In genomic region chr11:31672170-31672563, GRCm38 (mm10) we compare ENCODE assay signal across 9 mouse cellular contexts. TPM values are rescaled to one million over a fixed set of nuclear protein-coding genes. Genes with fewer than 3 reads are reported as not detected.
A peak's percentile ranks its signal among the peaks of the same experiment; 100 is the strongest.
DNase-seq lines count a peak whose midpoint lies in the region; ATAC-seq and TF ChIP-seq lines count a peak whose summit lies in the region.
"Had no signal": no experiment of that assay in that cellular context is flagged by ENCODE, and none has a peak within 500 bp of the region (broad histone marks: within the 10 kb centered on the region; RNA-seq: fewer than 3 reads in every experiment).

No protein-coding gene starts in this region.

- H3K9me3 ChIP-seq in heart, embryonic 15.5 days (replicated peaks) = no peaks in the 10 kb centered on the region
- H3K9me3 ChIP-seq in MEL (replicated peaks; ENCODE audit: insufficient read depth, low read length) = no peaks in the 10 kb centered on the region
- H3K9me3 ChIP-seq in heart, postnatal 0 days (replicated peaks; ENCODE audit: control insufficient read depth, low read length) = no peaks in the 10 kb centered on the region

- no peak for DNase-seq in heart, adult 9 months (ENCODE audit: low spot score in 2 of 2)
- no peak for DNase-seq in MEL (ENCODE audit: low read depth, low spot score)
- DNase-seq in heart, postnatal 0 days (ENCODE audit: low spot score) = no peak
- DNase-seq in adrenal gland, adult 2 months = no peak
- no peak for DNase-seq in gastrocnemius, postnatal 14 days
- DNase-seq in thymus, postnatal 0 days (ENCODE audit: low spot score) = no peak

- TF ChIP-seq EP300 in MEL (IDR thresholded peaks at IDR 0.05; ENCODE audit: low read depth in 1 of 2, low read length in 2 of 2) = no peak
- no peak for TF ChIP-seq EP300 in heart, postnatal 0 days (IDR thresholded peaks at IDR 0.05; ENCODE audit: low read depth)

- no peak overlapping the region for H3K27ac ChIP-seq in heart, embryonic 15.5 days
- H3K27ac ChIP-seq in MEL (ENCODE audit: control insufficient read depth, low read depth, low read length) (no peak overlapping the region), macrophage (peak overlapping the region; percentile 33)
- H3K27ac ChIP-seq in heart, postnatal 0 days (ENCODE audit: low read depth) = 0 out of 2 replicates have a peak overlapping the region, but pooled peaks have one; percentile 15

- H3K4me2 ChIP-seq in heart, embryonic 15.5 days = peak overlapping the region; percentile 78
- peak overlapping the region; percentile 70 for H3K4me2 ChIP-seq in heart, postnatal 0 days (ENCODE audit: low read depth, low read length)

- intact Hi-C loops in gastrocnemius, postnatal 14 days (cut with DNase I; ENCODE audit: low total_unique reads) = no loop called here

- H3K79me2 ChIP-seq in MEL (ENCODE audit: control insufficient read depth, insufficient read depth, low read length, poor library complexity) (peaks cover 4% of the 10 kb centered on the region), macrophage (ENCODE audit: inconsistent target) (peaks cover 19% of the 10 kb centered on the region; the same call in 1 of the 2 replicates)

- TF ChIP-seq RAD21 in MEL (IDR thresholded peaks at IDR 0.05; ENCODE audit: low read depth, low read length) = no peak

- peaks cover 18% of the 10 kb centered on the region for H3K36me3 ChIP-seq in heart, embryonic 15.5 days
- H3K36me3 ChIP-seq in MEL (ENCODE audit: control insufficient read depth in 1 of 2, insufficient read depth in 2 of 2, low read length in 2 of 2) = peaks cover 0 to 12% of the 10 kb centered on the region in 2 experiments; a peak in 2 of 4 replicates
- peaks cover 18% of the 10 kb centered on the region for H3K36me3 ChIP-seq in heart, postnatal 0 days (replicated peaks; ENCODE audit: control insufficient read depth, insufficient read depth, low read length)
- peaks cover 11% of the 10 kb centered on the region; the same call in 1 of the 2 replicates for H3K36me3 ChIP-seq in macrophage (ENCODE audit: inconsistent target)

- H3K4me3 ChIP-seq in heart, embryonic 15.5 days = peak overlapping the region; percentile 98
- peak overlapping the region; percentile 64 to 91 for H3K4me3 ChIP-seq in MEL (ENCODE audit: control insufficient read depth in 1 of 2, insufficient read depth in 1 of 2, low read depth in 2 of 2, low read length in 2 of 2)
- peak overlapping the region; percentile 82 for H3K4me3 ChIP-seq in heart, postnatal 0 days (ENCODE audit: low read depth, low read length)
- H3K4me3 ChIP-seq in macrophage (ENCODE audit: inconsistent target) = peak overlapping the region; percentile 81

- 0 out of 4 replicates have a peak, but pooled peaks of 1 of the 2 experiments have one; percentile 7 for TF ChIP-seq POLR2A in MEL (IDR thresholded peaks at IDR 0.05; ENCODE audit: control insufficient read depth in 1 of 2, insufficient read depth in 1 of 2, low read depth in 1 of 2, low read length in 2 of 2, poor library complexity in 1 of 2)

- H3K27me3 ChIP-seq in heart, embryonic 15.5 days = no peaks in the 10 kb centered on the region
- H3K27me3 ChIP-seq in MEL (ENCODE audit: control insufficient read depth in 1 of 2, insufficient read depth in 2 of 2, low read length in 2 of 2) = no peaks in the 10 kb centered on the region
- H3K27me3 ChIP-seq in heart, postnatal 0 days (ENCODE audit: control insufficient read depth, insufficient read depth, low read length) = no peaks in the 10 kb centered on the region
- H3K27me3 ChIP-seq: Patski had no signal

- H3K9ac ChIP-seq in heart, embryonic 15.5 days = peak overlapping the region; percentile 65
- peak overlapping the region; percentile 64 for H3K9ac ChIP-seq in MEL (ENCODE audit: control insufficient read depth, low read depth, low read length, poor library complexity, severe bottlenecking)
- H3K9ac ChIP-seq in heart, postnatal 0 days (replicated peaks; ENCODE audit: low read depth, low read length) = peak overlapping the region; percentile 80

- no peak for TF ChIP-seq CTCF in MEL (IDR thresholded peaks at IDR 0.05 in 2 of 3, conservative IDR thresholded peaks at IDR 0.05 in 1 of 3; ENCODE audit: control insufficient read depth in 1 of 3, insufficient read depth in 1 of 3, low read depth in 2 of 3, low read length in 3 of 3, poor library complexity in 1 of 3, severe bottlenecking in 1 of 3)
- TF ChIP-seq CTCF in heart, postnatal 0 days (IDR thresholded peaks at IDR 0.05; ENCODE audit: low read depth) = no peak

- 10% methylated on average over 9 of the region's 9 CpGs for WGBS in heart, embryonic 15.5 days
- WGBS in heart, postnatal 0 days = 12% methylated on average over 9 of the region's 9 CpGs
- WGBS in macrophage (ENCODE audit: missing documents) = 15% methylated on average over 9 of the region's 9 CpGs

- no peak for ATAC-seq in heart, embryonic 15.5 days (replicated peaks; ENCODE audit: insufficient number of reproducible peaks, insufficient read depth, low FRiP score, low read depth)
- ATAC-seq in heart, postnatal 0 days (ENCODE audit: insufficient read depth, low read depth) = no peak

- H3K4me1 ChIP-seq in heart, embryonic 15.5 days (replicated peaks) = peaks cover 17% of the 10 kb centered on the region
- no peaks in the 10 kb centered on the region for H3K4me1 ChIP-seq in MEL (ENCODE audit: control insufficient read depth in 1 of 2, insufficient read depth in 2 of 2, low read length in 2 of 2)
- H3K4me1 ChIP-seq in heart, postnatal 0 days (ENCODE audit: control insufficient read depth, insufficient read depth) = 0 out of 2 replicates have a peak, but pooled peaks cover 8% of the 10 kb centered on the region

TF ChIP-seq in MEL, 35 proteins besides CTCF, POLR2A, EP300 and RAD21:
- TF ChIP-seq USF1 (IDR thresholded peaks at IDR 0.05; ENCODE audit: low read depth, low read length) (0 out of 2 replicates have a peak, but pooled peaks have one; percentile 0), TBP (IDR thresholded peaks at IDR 0.05; ENCODE audit: low read depth, low read length) (peak; percentile 4; the same call in 1 of the 2 replicates), HCFC1 (IDR thresholded peaks at IDR 0.05; ENCODE audit: low read depth, low read length) (no peak)

RNA-seq across cellular contexts. Expression of gene Bod1, which starts 0.5 kb away (rescaled TPM):
- 65.0 and 74.7 TPM in 2 replicates for polyA plus RNA-seq in heart, embryonic 15.5 days (2015; fragmentation: Nextera tagmentation; extraction: Ambion mirVana)
- total RNA-seq in MEL (2012; rRNA removed) = 39.6 and 47.3 TPM in 2 replicates
- polyA plus RNA-seq in MEL (2012; ENCODE audit: insufficient read depth in 1 of 2, insufficient read length in 2 of 2, low read depth in 1 of 2, low replicate concordance in 2 of 2, missing spikeins in 1 of 2) (10 to 100 TPM in 1 of 2 experiments, not detected in 1; 40.0 TPM), macrophage (2018) (11.2 to 13.7 TPM (median 13.6 TPM) in 3 replicates)
- 77.1 and 96.1 TPM in 2 replicates for total RNA-seq in heart, postnatal 0 days (2014; rRNA removed; ENCODE audit: low replicate concordance)
- polyA plus RNA-seq in heart, postnatal 0 days (2015; fragmentation: Nextera tagmentation; extraction: Ambion mirVana) = 65.6 and 69.9 TPM in 2 replicates
- 10 to 100 TPM in 8 of 26 experiments, 1 to 10 TPM in 18; 1.7 to 17.7 (median 8.8) TPM for total RNA-seq in macrophage (2018; cell fraction: chromatin; rRNA removed)
- 10 to 100 TPM in 17 of 26 experiments, 1 to 10 TPM in 9; 6.7 to 16.2 (median 10.9) TPM for total RNA-seq in macrophage (2018; cell fraction: cytosol; rRNA removed)
- 10 to 100 TPM in 10 of 26 experiments, 1 to 10 TPM in 16; 2.5 to 15.3 (median 9.8) TPM for total RNA-seq in macrophage (2018; cell fraction: nucleus; rRNA removed)
- 10 to 100 TPM; 53.6 to 63.5 TPM for total RNA-seq in adrenal gland, adult 2 months (2021)
- 29.4 and 125 TPM in 2 replicates for polyA plus RNA-seq in adrenal gland, adult 2 months (2012; rRNA removed)
- 100 to 1,000 TPM; 105 to 109 TPM for total RNA-seq in gastrocnemius, postnatal 14 days (2021)
- polyA plus RNA-seq in thymus, postnatal 0 days (2015; fragmentation: Nextera tagmentation; extraction: Ambion mirVana) = 36.8 and 39.5 TPM in 2 replicates

Comparison
In these comparisons a context has a peak if more than half of its experiments do, and no peak if none do; other contexts are left out.
1. H3K27ac ChIP-seq: peak in heart, postnatal 0 days (single experiment) and macrophage (single experiment); none in heart, embryonic 15.5 days (single experiment) and MEL (single experiment).
2. Peak in every context shown above with its lines, with median percentiles within 50 percentile points of each other: H3K4me3 ChIP-seq and H3K9ac ChIP-seq.